Mouse (Mus musculus) CH12.LX (cell line): ENCODE results near the gene Exoc3l4. TPM values are rescaled to one million over a fixed set of nuclear protein-coding genes. Genes with fewer than 3 reads are reported as not detected.

Experiments used
- polyA plus RNA-seq: library from polyadenylated mRNA; unstranded; fragments of >175 nt; gene quantifications from 2 replicates; pipeline ENCODE4 v1.2.1, GENCODE M21; 2012; ENCODE audit warnings: low read depth; ENCODE audit not compliant: insufficient read length
- total RNA-seq, 2 experiments: library from RNA; depleted of rRNA; stranded (reverse); fragments of 300-350 nt in 1 of 2; fragments of >200 nt in 1 of 2; gene quantifications; 2 replicates each; pipeline ENCODE4 v1.2.3; 2012 to 2014

Gene Exoc3l4
- total and polyA plus RNA-seq, 3 experiments, result 0.81 to 1.2 (median 0.85) TPM

Other genes with a start within 250 kb of the Exoc3l4 start
- gene 4930595D18Rik, start 232.5 kb upstream of the Exoc3l4 start, total RNA-seq (2012; rRNA removed), result not detected in 2 replicates
- gene 4930595D18Rik, start 232.5 kb upstream of the Exoc3l4 start, total RNA-seq (2014; rRNA removed), result 0.43 TPM in 1 of 2 replicates, not detected in the other
- gene 4930595D18Rik, start 232.5 kb upstream of the Exoc3l4 start, polyA plus RNA-seq, result 0.57 and 0.61 TPM in 2 replicates
- 0.55 and 1.1 TPM in 2 replicates for gene Amn, start 145.9 kb upstream of the Exoc3l4 start, total RNA-seq (2012; rRNA removed)
- 0.62 TPM in 1 of 2 replicates, not detected in the other for gene Amn, start 145.9 kb upstream of the Exoc3l4 start, total RNA-seq (2014; rRNA removed)
- 0.61 and 0.79 TPM in 2 replicates for gene Amn, start 145.9 kb upstream of the Exoc3l4 start, polyA plus RNA-seq
- gene Cdc42bpb, start 39.3 kb upstream of the Exoc3l4 start, total RNA-seq (2012; rRNA removed), result 20.6 and 25.4 TPM in 2 replicates
- gene Cdc42bpb, start 39.3 kb upstream of the Exoc3l4 start, total RNA-seq (2014; rRNA removed), result 12.9 and 16.7 TPM in 2 replicates
- 22.9 and 29.7 TPM in 2 replicates for gene Cdc42bpb, start 39.3 kb upstream of the Exoc3l4 start, polyA plus RNA-seq
- not detected in 2 replicates for gene Lbhd2, start 10.2 kb upstream of the Exoc3l4 start, total RNA-seq (2012; rRNA removed)
- not detected in 2 replicates for gene Lbhd2, start 10.2 kb upstream of the Exoc3l4 start, total RNA-seq (2014; rRNA removed)
- not detected in 2 replicates for gene Lbhd2, start 10.2 kb upstream of the Exoc3l4 start, polyA plus RNA-seq
- 0.93 and 1.0 TPM in 2 replicates for gene Tnfaip2, start 25.5 kb downstream of the Exoc3l4 start, total RNA-seq (2012; rRNA removed)
- gene Tnfaip2, start 25.5 kb downstream of the Exoc3l4 start, total RNA-seq (2014; rRNA removed), result 0.65 and 1.4 TPM in 2 replicates
- 2.5 and 2.6 TPM in 2 replicates for gene Tnfaip2, start 25.5 kb downstream of the Exoc3l4 start, polyA plus RNA-seq
- gene Gm266, start 68.8 kb downstream of the Exoc3l4 start, total RNA-seq (2012; rRNA removed), result not detected in 2 replicates
- gene Gm266, start 68.8 kb downstream of the Exoc3l4 start, total RNA-seq (2014; rRNA removed), result not detected in 2 replicates
- gene Gm266, start 68.8 kb downstream of the Exoc3l4 start, polyA plus RNA-seq, result not detected in 2 replicates
- gene Eif5, start 121.0 kb downstream of the Exoc3l4 start, total RNA-seq (2012; rRNA removed), result 118 and 129 TPM in 2 replicates
- 156 and 182 TPM in 2 replicates for gene Eif5, start 121.0 kb downstream of the Exoc3l4 start, total RNA-seq (2014; rRNA removed)
- 282 and 284 TPM in 2 replicates for gene Eif5, start 121.0 kb downstream of the Exoc3l4 start, polyA plus RNA-seq
- gene Mark3, start 157.5 kb downstream of the Exoc3l4 start, total RNA-seq (2012; rRNA removed), result 40.2 and 43.7 TPM in 2 replicates
- gene Mark3, start 157.5 kb downstream of the Exoc3l4 start, total RNA-seq (2014; rRNA removed), result 51.2 and 58.7 TPM in 2 replicates
- gene Mark3, start 157.5 kb downstream of the Exoc3l4 start, polyA plus RNA-seq, result 34.3 and 40.7 TPM in 2 replicates